Mouse (Mus musculus) neural tube, embryonic 11.5 days (tissue): ENCODE data around the gene Padi6. TPM values are rescaled to one million over a fixed set of nuclear protein-coding genes. Genes with fewer than 3 reads are reported as not detected.

Experiments used
- ATAC-seq: fragments of 200-750 bp; cut with Nextera tagmentation; 2 replicates; pipeline ENCODE4 v1.8.0; 2017; ENCODE audit warnings: moderate number of reproducible peaks, mild to moderate bottlenecking, moderate TSS enrichment, moderate library complexity; ENCODE audit not compliant: insufficient read depth, low FRiP score, low TSS enrichment
- DNase-seq: peaks from one replicate; pipeline ENCODE4 v3.0.0-alpha.2; 2015; ENCODE audit warnings: low spot score
- H3K27ac ChIP-seq: fragments of 300-500 bp; sonication (generic); 2 replicates; pipeline ENCODE4 v1.5.1; 2014; ENCODE audit warnings: low read depth, mild to moderate bottlenecking, low read length
- H3K27me3 ChIP-seq: fragments of 300-500 bp; sonication (generic); 2 replicates; pipeline ENCODE4 v1.6.1; 2014; ENCODE audit warnings: mild to moderate bottlenecking, low read length, mixed read lengths; ENCODE audit not compliant: control insufficient read depth, insufficient read depth
- H3K36me3 ChIP-seq: fragments of 300-500 bp; sonication (generic); 2 replicates; pipeline ENCODE4 v1.6.1; 2014; ENCODE audit warnings: mild to moderate bottlenecking, low read length, moderate library complexity, mixed read lengths; ENCODE audit not compliant: control insufficient read depth, insufficient read depth
- H3K4me1 ChIP-seq: fragments of 300-500 bp; sonication (generic); 2 replicates; pipeline ENCODE4 v1.6.1; 2014; ENCODE audit warnings: low read length, mixed read lengths; ENCODE audit not compliant: control insufficient read depth, insufficient read depth
- H3K4me2 ChIP-seq: fragments of 300-500 bp; sonication (generic); 2 replicates; pipeline ENCODE4 v1.6.1; 2014; ENCODE audit warnings: low read depth, mild to moderate bottlenecking, moderate library complexity
- H3K4me3 ChIP-seq: fragments of 300-500 bp; sonication (generic); 2 replicates; pipeline ENCODE4 v1.5.1; 2014; ENCODE audit warnings: low read depth, low read length
- H3K9ac ChIP-seq: fragments of 300-500 bp; sonication (generic); 2 replicates; pipeline ENCODE4 v1.6.1; 2014; ENCODE audit warnings: mild to moderate bottlenecking, low read length
- H3K9me3 ChIP-seq: fragments of 300-500 bp; sonication (generic); 2 replicates; pipeline ENCODE4 v1.6.1; 2016; ENCODE audit warnings: low read length; ENCODE audit not compliant: control insufficient read depth
- WGBS: fragments of 180-500 bp; shearing (Covaris S2); extraction: QIAGEN DNeasy Blood & Tissue Kit; methylation state at CpG from one replicate; pipeline ENCODE4 v1.1.7; 2014; 5-methylcytosine and 5-hydroxymethylcytosine counted together
- polyA plus RNA-seq: library from polyadenylated mRNA; unstranded; fragments of >200 nt; fragmentation: Nextera tagmentation; extraction: Ambion mirVana; gene quantifications from 2 replicates; pipeline ENCODE4 v1.2.1, GENCODE M21; 2014

Gene Padi6
- polyA plus RNA-seq, 1 experiment from 2014 or later, result not detected

- whole genome bisulfite sequencing, result 90% methylated on average over 5 of the region's 5 CpGs
- H3K4me3 ChIP-seq, result no peak overlapping the region
- no peak for ATAC-seq
Observed at GRCm38 (mm10) chr4:140688826-140689425, 53.5 kb downstream of the Padi6 start.

GRCm38 (mm10) chr4:140688044-140688825 is 54.2 kb downstream of the Padi6 start:
- ATAC-seq, result no peak
- peaks cover 14% of the 10 kb centered on the region for H3K4me1 ChIP-seq
- H3K36me3 ChIP-seq, result no peaks in the 10 kb centered on the region
- WGBS, result 53% methylated on average over 11 of the region's 12 CpGs
- no peak for DNase-seq
- no peak overlapping the region for H3K4me2 ChIP-seq
- H3K27ac ChIP-seq, result no peak overlapping the region
- no peaks in the 10 kb centered on the region for H3K27me3 ChIP-seq
- no peak overlapping the region for H3K9ac ChIP-seq
- H3K4me3 ChIP-seq, result no peak overlapping the region
- no peaks in the 10 kb centered on the region for H3K9me3 ChIP-seq

More at GRCm38 (mm10) chr4:140688826-140689425, 53.5 kb downstream of the Padi6 start:
- no peak overlapping the region for H3K9ac ChIP-seq
- no peak overlapping the region for H3K4me2 ChIP-seq
- no peak overlapping the region for H3K27ac ChIP-seq
- H3K36me3 ChIP-seq, result no peaks in the 10 kb centered on the region
- H3K9me3 ChIP-seq, result no peaks in the 10 kb centered on the region
- no peak for DNase-seq
- peaks cover 11% of the 10 kb centered on the region for H3K4me1 ChIP-seq
- H3K27me3 ChIP-seq, result no peaks in the 10 kb centered on the region

- H3K9me3 ChIP-seq, result no peaks in the 10 kb centered on the region
- no peak overlapping the region for H3K9ac ChIP-seq
- no peak overlapping the region for H3K4me3 ChIP-seq
- no peak for ATAC-seq
- no peak overlapping the region for H3K27ac ChIP-seq
- no peak overlapping the region for H3K4me2 ChIP-seq
- DNase-seq, result no peak
- H3K27me3 ChIP-seq, result no peaks in the 10 kb centered on the region
- WGBS, result 30% methylated on average over 6 of the region's 6 CpGs
- H3K4me1 ChIP-seq, result peaks cover 14% of the 10 kb centered on the region
- no peaks in the 10 kb centered on the region for H3K36me3 ChIP-seq
Observed at GRCm38 (mm10) chr4:140684881-140685303, 57.6 kb downstream of the Padi6 start.

GRCm38 (mm10) chr4:140684141-140684871 is 58.1 kb downstream of the Padi6 start:
- ATAC-seq (no peak), DNase-seq (peak; percentile 76)
- no peaks in the 10 kb centered on the region for H3K27me3 ChIP-seq
- no peaks in the 10 kb centered on the region for H3K36me3 ChIP-seq
- 7% methylated on average over 16 of the region's 16 CpGs for WGBS
- H3K4me1 ChIP-seq, result peaks cover 14% of the 10 kb centered on the region
- H3K4me2 ChIP-seq, result peak overlapping the region; percentile 26
- 0 out of 2 replicates have a peak overlapping the region, but pooled peaks have one; percentile 23 for H3K27ac ChIP-seq
- H3K4me3 ChIP-seq, result no peak overlapping the region
- H3K9me3 ChIP-seq, result no peaks in the 10 kb centered on the region
- H3K9ac ChIP-seq, result 0 out of 2 replicates have a peak overlapping the region, but pooled peaks have one; percentile 3

GRCm38 (mm10) chr4:140683608-140684007 is 58.8 kb downstream of the Padi6 start:
- Histone ChIP-seq H3K27me3 (no peaks in the 10 kb centered on the region), H3K27ac (no peak overlapping the region), H3K9ac (no peak overlapping the region), H3K36me3 (no peaks in the 10 kb centered on the region), H3K4me1 (peaks cover 14% of the 10 kb centered on the region), H3K4me3 (no peak overlapping the region), H3K9me3 (no peaks in the 10 kb centered on the region), H3K4me2 (no peak overlapping the region)
- ATAC-seq (no peak), DNase-seq (no peak)
- WGBS, result 39% methylated on average over 8 of the region's 8 CpGs

GRCm38 (mm10) chr4:140680731-140681397 is 61.6 kb downstream of the Padi6 start:
- ATAC-seq (no peak), DNase-seq (no peak)
- Histone ChIP-seq H3K9me3 (no peaks in the 10 kb centered on the region), H3K4me1 (peaks cover 14% of the 10 kb centered on the region), H3K27me3 (no peaks in the 10 kb centered on the region), H3K27ac (no peak overlapping the region), H3K4me2 (no peak overlapping the region), H3K4me3 (no peak overlapping the region), H3K36me3 (no peaks in the 10 kb centered on the region), H3K9ac (no peak overlapping the region)
- WGBS, result 68% methylated on average over 8 of the region's 8 CpGs

- no peaks in the 10 kb centered on the region for H3K9me3 ChIP-seq
- H3K4me3 ChIP-seq, result no peak overlapping the region
- H3K4me2 ChIP-seq, result no peak overlapping the region
- H3K9ac ChIP-seq, result no peak overlapping the region
- no peaks in the 10 kb centered on the region for H3K27me3 ChIP-seq
- DNase-seq (peak; percentile 70), ATAC-seq (no peak)
- H3K36me3 ChIP-seq, result no peaks in the 10 kb centered on the region
- H3K27ac ChIP-seq, result no peak overlapping the region
- H3K4me1 ChIP-seq, result peaks cover 11% of the 10 kb centered on the region
- WGBS, result 41% methylated on average over 12 of the region's 18 CpGs
Observed at GRCm38 (mm10) chr4:140679723-140680380, 62.6 kb downstream of the Padi6 start.

DNA sequence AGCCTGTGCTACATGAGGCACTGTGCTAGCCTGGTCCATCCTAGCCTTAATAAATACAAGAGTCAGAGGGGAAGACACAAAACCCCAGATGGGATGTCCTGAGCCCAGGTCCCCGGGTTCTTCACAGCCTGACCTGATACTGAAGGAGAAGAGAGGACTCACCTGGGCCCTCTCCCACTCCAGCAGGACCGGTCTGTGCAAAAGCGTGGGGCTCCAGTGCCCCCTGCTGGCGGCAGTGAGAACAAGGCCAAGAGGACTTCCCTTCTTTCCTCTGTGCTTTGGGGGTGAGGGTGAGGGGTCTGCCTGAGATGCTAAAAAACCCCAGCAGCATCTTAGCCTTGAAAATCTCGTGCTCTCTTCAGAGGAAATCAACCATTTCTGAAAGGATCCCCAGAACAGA is 63.4 kb downstream of the Padi6 start:
- 15% methylated on average over 5 of the region's 5 CpGs for WGBS
- ATAC-seq (no peak), DNase-seq (peak; percentile 67)
- Histone ChIP-seq H3K4me3 (no peak overlapping the region), H3K27me3 (no peaks in the 10 kb centered on the region), H3K27ac (no peak overlapping the region), H3K4me2 (no peak overlapping the region), H3K9ac (no peak overlapping the region), H3K4me1 (peaks cover 5% of the 10 kb centered on the region; the same call in 1 of the 2 replicates), H3K9me3 (no peaks in the 10 kb centered on the region), H3K36me3 (no peaks in the 10 kb centered on the region)
